Mouse (Mus musculus): Measurements from ENCODE around the gene Erg.
A peak's percentile ranks its signal among the peaks of the same experiment; 100 is the strongest.

Gene Erg

GRCm38 (mm10) chr16:95585541-95586310 is 667 bp downstream of the Erg start:
- peak in 1 of 2 experiments; percentile 39 for DNase-seq (ENCODE audit: low spot score in 2 of 2)

GRCm38 (mm10) chr16:95584751-95585528 is 1.5 kb downstream of the Erg start:
- no peak for DNase-seq (ENCODE audit: low spot score in 2 of 2)

GRCm38 (mm10) chr16:95579289-95579688 is 7.1 kb downstream of the Erg start:
- DNase-seq (ENCODE audit: low spot score in 2 of 2), result no peak

- DNase-seq (ENCODE audit: low spot score in 2 of 2), result no peak
Measured at GRCm38 (mm10) chr16:95573163-95573562, 13.2 kb downstream of the Erg start.

GRCm38 (mm10) chr16:95570616-95571015 is 15.8 kb downstream of the Erg start:
- peak; percentile 24 to 73 for DNase-seq (ENCODE audit: low spot score in 2 of 2)

GRCm38 (mm10) chr16:95556834-95557233 is 29.6 kb downstream of the Erg start:
- DNase-seq (ENCODE audit: low spot score in 2 of 2), result no peak

GRCm38 (mm10) chr16:95553136-95553535 is 33.3 kb downstream of the Erg start:
- no peak for DNase-seq (ENCODE audit: low spot score in 2 of 2)

GRCm38 (mm10) chr16:95552495-95552894 is 33.9 kb downstream of the Erg start:
- no peak for DNase-seq (ENCODE audit: low spot score in 2 of 2)

GRCm38 (mm10) chr16:95550496-95550895 is 35.9 kb downstream of the Erg start:
- DNase-seq (ENCODE audit: low spot score in 2 of 2), result no peak

- no peak for DNase-seq (ENCODE audit: low spot score in 2 of 2)
Measured at GRCm38 (mm10) chr16:95544753-95545152, 41.6 kb downstream of the Erg start.

GRCm38 (mm10) chr16:95543471-95543870 is 42.9 kb downstream of the Erg start:
- no peak for DNase-seq (ENCODE audit: low spot score in 2 of 2)

- DNase-seq (ENCODE audit: low spot score in 2 of 2), result no peak
Measured at GRCm38 (mm10) chr16:95535151-95535550, 51.2 kb downstream of the Erg start.

- DNase-seq (ENCODE audit: low spot score in 2 of 2), result no peak
Measured at GRCm38 (mm10) chr16:95532387-95533077, 53.9 kb downstream of the Erg start.

- DNase-seq (ENCODE audit: low spot score in 2 of 2), result no peak
Measured at GRCm38 (mm10) chr16:95527561-95527960, 58.8 kb downstream of the Erg start.

- no peak for DNase-seq (ENCODE audit: low spot score in 2 of 2)
Measured at GRCm38 (mm10) chr16:95519520-95519919, 66.9 kb downstream of the Erg start.

- DNase-seq (ENCODE audit: low spot score in 2 of 2), result no peak
Measured at GRCm38 (mm10) chr16:95506051-95506450, 80.3 kb downstream of the Erg start.

- no peak for DNase-seq (ENCODE audit: low spot score in 2 of 2)
Measured at GRCm38 (mm10) chr16:95496582-95497300, 89.7 kb downstream of the Erg start.

- no peak for DNase-seq (ENCODE audit: low spot score in 2 of 2)
Measured at GRCm38 (mm10) chr16:95494108-95494507, 92.3 kb downstream of the Erg start.

GRCm38 (mm10) chr16:95493336-95493735 is 93.1 kb downstream of the Erg start:
- DNase-seq (ENCODE audit: low spot score in 2 of 2), result no peak

- DNase-seq (ENCODE audit: low spot score in 2 of 2), result no peak
Measured at GRCm38 (mm10) chr16:95492146-95492545, 94.2 kb downstream of the Erg start.

- no peak for DNase-seq (ENCODE audit: low spot score in 2 of 2)
Measured at GRCm38 (mm10) chr16:95490386-95490785, 96.0 kb downstream of the Erg start.

Data from spleen, postnatal 10 days (tissue).